Mouse (Mus musculus) cortical plate, adult 2 months (tissue): ENCODE data around the gene Trf.

Experiments
- CTCF ChIP-seq: fragments of 200-500 bp; IDR thresholded peaks from 2 replicates; pipeline ENCODE4 v1.5.1; 2011; ENCODE audit warnings: mild to moderate bottlenecking, control low read depth, low read length; ENCODE audit not compliant: insufficient read depth; ENCODE audit errors: extremely low read depth
- POLR2A ChIP-seq: fragments of 200-500 bp; IDR thresholded peaks from 2 replicates; pipeline ENCODE4 v1.6.1; 2011; ENCODE audit warnings: mild to moderate bottlenecking, low read length, control low read depth; ENCODE audit not compliant: insufficient read depth; ENCODE audit errors: extremely low read depth

GRCm38 (mm10) chr9:103234059-103234458 is 3.8 kb upstream of the Trf start:
- TF ChIP-seq CTCF: no peak
- TF ChIP-seq POLR2A: no peak
